Mouse (Mus musculus) testis, postnatal 14 days (tissue): ENCODE measurements around the gene Gramd4.
"Not testable (repeated sequence)": the region's sequence is repeated elsewhere in the genome, so short reads cannot be mapped to it uniquely, and the experiment has no call there.

ENCODE experiments used
- DNase-seq: peaks from one replicate; pipeline ENCODE4 v3.0.0; 2021; ENCODE audit warnings: low spot score

Gene Gramd4

DNA sequence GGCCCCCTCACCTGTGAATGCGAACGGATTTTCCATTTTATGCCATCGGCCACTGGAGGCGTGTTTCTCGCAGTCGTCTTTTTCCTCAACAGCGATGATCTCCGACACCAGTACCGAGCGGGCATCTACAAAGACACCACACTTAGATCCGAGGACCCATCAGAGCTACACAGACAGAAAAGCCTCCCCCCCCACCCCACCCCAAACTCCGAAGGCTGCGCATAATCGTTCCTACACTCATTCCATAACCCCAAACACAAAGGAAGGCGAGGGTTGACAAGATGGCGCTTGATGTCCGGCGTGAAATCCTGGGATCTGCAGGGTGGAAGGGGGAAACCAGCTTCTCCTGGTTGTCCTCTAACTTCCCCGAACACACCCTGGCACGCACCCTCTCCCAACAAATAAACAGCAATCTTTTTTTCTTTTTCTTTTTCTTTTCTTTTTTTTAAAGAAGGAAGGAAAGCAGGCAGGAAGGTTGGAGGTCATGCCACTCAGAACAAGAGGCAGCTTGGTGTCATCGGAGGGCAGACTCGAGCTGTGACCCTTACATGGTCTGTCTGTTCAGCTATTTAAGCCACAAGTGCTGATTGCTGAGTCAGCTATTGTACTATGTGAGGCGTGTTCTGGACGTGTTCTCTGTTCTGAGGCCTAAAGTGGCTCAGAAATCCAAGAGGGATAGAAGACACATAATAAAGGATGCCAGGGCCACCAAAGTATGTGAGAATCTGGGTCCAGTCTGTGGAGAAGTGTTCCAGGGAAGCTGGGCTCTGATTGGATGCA, 108.5 kb downstream of the Gramd4 start:
- peak; percentile 57 for DNase-seq

DNA sequence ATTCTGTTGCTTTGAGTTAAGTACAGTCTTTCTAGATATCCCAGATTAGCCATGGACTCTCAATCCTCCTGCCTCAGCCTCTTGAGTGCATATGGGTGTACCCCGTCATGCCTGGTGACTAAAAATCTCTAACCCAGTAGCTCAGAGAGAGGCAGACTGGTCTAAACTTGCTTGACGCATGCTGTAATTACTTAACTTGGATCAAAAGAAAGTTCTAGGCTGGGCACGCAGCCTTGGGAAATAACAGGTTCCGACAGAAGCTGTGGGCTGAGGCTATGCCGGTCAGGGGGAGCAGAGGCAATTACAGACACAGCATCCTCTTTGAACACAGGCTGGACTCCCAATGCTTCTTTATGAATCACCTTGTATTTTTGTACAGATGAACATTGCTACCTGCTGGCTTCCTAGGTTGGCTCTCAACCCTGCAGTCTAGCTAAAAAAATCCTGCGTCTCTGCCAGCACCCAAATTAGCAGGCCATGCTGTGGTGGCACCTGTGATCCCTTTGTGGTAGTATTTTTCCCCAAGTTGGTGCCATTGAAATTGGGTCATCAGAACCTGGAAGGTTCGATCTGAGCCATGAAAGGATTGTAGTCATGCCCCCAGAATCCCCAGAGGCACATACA, 109.6 kb downstream of the Gramd4 start:
- DNase-seq, result no peak

DNA sequence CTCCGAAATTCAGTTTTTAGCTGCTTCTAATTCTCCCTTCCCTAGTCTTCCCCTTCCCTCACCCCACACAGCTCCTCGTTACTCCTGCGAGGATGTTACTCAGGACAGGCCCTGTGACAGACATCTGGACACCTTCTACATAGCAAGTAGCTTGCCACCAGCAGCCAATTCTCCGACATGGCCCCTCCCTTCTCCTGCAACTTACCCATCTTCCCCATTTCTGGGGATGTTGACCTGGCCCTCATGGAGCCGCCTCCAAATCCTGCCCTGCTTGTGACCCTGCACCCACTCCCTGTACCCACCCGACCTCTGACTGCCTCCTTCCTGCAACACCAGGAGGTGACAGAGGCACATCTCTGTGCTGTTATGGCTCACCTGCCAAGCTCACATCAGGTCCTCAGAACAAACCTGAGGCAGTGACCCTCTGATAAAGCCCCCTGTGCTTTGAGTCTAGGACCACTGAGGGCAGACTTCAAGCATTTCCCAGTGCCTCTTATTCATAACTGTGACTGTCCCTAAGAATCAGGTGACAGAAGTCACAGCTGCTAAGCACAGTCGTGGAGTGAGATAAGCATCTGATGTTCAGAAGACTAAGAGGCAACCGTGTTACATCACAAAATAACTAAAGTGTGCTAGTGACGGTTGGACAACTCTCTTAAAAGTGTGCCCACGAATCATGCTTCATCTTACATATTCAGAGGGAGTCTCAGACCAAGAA, 110.5 kb downstream of the Gramd4 start:
- DNase-seq, result no peak

DNA sequence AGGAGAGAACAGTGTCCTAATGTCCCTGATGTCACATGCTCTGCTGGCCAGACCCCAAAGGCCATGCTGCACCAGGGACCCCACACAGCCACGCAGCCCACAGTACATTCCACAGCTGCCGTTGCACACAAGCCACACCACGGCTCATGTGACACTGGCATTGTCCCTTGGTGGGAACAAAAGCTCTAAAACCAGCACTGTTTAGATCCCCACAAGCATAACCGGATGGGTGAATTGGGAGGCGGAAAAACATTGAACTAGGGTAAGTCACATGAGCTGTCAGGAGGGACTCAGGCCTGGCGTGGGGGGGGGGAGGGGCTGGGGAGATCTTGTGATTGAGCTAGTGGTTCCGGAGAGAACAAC, 111.0 kb downstream of the Gramd4 start:
- DNase-seq, result no peak

DNA sequence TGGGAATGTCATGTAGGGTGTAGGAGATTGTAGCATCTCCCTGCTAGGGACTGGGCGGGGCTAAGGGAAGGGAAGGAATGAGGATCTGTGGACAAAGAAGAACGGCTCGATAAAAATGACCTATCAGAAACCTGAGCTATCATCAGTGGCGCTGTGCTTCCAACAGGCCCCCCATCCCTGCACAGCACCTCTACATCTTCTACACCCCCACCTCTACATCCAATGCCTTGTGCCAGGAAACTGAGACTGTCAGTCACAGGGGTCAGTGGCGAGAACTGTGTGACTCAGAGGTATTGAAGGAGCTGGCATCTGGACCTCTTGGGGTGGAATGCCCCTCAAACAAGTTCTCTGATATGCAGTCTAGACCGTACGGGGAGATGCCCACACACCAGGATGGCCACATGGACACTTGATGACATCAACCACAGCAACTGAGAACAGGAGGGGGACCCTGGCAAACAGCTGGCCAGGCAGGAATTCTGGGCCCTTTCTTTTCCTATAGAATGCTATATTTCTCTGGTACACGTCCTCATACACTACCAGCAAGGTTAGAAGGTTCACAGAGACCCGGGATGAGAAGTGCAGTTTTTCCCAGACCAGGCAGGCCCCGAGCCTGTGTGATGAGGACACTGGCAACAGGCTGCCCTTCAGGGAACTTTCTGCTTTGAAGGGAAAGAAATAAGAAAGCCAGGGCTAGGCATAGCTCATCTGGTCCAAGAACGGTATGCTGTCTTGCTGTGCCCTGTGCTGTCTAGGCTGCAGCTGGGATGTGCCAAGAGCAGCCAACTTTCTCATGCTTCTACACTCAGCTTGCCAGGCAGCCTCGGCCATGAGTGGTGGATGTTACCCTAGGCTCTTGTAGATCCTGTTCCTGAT, 111.7 kb downstream of the Gramd4 start:
- no peak for DNase-seq

DNA sequence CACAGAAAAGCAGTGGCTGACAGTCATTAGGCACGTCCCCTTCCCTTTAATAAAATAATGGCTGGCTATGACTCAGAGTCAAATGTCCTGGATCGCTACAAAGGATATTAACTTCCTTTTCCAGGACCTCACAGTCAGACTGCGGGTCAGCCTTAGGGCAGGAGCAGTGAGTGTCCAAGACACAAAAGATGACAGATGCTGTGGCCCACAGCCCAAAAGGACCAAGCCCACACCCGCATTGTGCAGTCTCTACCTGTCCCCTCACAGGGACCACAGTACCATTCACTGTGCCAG, 112.3 kb downstream of the Gramd4 start:
- no peak for DNase-seq

DNA sequence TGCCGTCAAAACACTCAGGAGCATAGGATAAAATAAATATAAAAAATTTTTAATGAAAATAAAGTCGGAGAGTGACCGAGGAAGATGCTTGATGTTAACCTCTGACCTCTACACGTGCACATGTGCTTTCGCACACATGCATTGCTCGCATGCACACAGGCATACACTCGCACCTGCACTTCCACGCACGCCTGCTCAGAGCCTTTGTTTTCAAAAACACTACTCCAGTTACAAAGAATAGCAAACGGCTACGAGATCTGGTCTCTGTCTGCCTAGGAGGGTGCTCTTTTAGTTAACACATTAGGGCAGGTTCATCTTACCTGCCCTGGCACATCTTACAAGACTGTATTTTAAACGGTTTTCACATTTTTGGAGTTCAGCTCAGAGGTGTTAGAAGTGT, 113.8 kb downstream of the Gramd4 start:
- DNase-seq, result no peak

DNA sequence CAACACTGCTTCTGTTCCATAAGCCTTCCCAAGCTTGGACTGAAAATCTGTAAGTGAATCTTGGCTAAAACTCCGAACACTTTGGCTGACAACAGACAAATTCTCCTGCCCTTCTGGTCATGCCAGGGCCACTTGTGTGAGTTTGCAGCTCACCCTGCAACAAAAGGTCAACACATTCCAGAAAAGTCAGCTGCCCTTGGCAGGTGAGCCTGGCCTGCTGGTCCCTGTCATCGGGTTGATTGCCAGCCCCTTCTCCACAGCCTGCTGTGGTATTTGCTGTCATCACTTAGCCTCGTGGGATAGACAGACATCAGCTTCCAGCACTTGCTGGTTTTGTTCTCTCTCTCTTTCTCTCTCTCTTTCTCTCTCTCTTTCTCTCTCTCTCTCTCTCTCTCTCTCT, 114.6 kb downstream of the Gramd4 start:
- no peak for DNase-seq

DNA sequence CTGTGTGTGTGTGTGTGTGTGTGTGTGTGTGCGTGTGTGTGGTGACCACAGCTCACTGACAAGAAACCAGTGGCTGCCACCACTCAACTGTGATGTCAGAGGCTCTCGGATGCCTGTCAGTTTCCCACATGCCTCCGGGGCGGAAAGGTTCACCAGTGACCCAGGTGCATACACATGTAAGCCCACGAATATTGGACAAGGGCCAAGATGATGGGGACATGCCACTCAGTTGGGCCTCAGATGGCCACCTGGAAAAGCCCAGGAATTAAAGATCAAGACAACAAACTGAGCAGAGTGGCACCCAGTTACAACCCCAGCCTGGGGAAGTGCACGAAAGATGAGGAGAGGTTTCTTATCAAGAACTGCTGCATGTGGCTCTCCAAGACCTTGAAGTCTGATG, 115.0 kb downstream of the Gramd4 start:
- no peak for DNase-seq

DNA sequence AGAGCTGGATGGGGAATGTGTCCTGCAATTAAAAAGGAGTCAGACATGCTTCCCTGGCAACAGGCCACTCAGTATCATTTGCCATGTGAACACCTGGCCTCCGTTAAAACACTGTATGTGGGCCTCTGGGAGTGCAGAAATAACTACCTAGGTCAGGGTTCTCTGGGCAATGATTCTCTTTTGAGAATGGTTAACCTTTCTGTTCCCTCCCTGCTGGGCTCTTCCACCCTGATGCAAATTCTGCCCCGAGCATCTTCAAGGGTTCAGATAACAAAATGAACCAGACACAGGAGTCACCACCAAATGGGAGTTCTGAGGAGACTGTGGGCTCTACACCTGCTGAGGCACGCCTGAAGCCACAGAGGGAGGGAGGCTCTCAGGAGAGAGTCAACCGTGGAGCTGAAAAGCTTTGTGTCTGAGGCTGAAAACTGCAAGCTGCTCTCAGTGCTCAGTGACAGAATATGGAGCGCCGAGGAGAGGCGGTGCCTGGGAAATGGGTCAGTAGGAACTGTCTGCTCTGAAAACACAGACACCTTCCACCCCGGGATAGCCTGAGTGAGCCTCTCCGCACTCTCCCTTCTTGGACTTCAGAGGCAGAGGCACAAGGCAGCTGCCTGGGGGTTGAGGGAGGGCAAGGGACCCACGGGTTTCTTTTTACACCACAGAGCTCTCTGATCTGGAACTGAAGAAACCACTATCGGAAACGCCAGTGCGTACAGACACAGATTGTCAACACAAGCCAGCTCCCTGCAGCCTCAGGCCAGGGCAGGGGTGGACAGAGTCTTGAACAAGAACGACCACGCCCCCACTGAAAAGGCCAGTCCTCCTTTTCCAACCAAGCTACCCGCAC, 115.9 kb downstream of the Gramd4 start:
- DNase-seq, result peak; percentile 33

DNA sequence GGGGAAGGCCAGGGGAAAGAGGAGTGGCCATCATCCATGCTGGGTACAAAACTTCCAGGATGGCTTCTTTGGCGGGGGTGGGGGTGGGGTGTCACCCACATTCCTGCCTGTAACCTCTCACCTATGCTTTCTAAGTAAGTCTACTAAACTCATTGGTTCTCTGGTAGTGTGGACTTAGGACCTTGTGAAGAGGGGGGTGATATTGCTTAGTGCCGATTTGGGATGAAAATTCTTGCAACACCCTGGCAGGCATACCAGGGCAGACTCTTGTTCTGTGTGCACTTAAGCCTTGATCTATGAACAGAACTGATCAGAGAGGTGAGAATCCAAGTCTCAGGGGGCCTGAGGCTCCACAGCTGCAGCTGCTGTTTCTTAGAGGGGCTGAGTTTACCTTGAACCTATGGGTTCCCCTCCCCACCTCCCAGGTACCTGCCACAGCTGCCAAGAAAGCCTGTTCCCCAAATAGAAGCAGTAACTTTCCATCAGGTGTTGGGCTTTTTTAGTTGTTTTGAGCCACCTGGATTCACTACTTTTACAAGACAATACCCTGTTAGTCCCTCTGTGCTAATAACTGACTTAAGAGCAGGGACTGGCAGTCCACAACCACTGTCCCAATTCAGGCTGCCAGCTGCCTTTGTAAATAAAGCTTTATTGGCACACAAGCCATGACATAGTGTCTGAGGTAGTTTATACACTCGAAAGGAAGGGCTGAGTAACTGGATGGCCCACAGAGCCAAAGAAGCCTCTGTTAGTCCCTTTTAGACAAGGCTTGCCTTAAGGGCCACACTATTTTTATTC, 118.0 kb downstream of the Gramd4 start:
- DNase-seq, result no peak

DNA sequence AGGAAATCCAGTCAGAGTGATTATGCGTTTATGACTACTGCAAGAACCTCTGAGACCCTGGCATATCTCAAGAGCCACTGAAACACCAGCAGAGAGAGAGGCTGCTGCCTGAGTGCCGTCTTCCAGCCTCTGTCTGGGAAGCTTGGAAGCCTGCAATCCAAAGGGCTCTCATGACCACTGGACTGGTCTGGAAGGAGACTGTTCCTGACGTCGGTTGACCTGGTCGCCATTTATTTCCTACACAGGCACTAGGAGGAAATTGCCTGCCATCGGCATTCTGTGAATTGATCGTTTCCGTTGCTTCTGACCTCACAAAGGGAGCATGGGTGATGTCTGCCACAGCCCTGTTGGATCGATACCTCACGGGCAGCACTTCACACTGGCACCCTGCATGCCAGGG, 118.7 kb downstream of the Gramd4 start:
- no peak for DNase-seq

DNA sequence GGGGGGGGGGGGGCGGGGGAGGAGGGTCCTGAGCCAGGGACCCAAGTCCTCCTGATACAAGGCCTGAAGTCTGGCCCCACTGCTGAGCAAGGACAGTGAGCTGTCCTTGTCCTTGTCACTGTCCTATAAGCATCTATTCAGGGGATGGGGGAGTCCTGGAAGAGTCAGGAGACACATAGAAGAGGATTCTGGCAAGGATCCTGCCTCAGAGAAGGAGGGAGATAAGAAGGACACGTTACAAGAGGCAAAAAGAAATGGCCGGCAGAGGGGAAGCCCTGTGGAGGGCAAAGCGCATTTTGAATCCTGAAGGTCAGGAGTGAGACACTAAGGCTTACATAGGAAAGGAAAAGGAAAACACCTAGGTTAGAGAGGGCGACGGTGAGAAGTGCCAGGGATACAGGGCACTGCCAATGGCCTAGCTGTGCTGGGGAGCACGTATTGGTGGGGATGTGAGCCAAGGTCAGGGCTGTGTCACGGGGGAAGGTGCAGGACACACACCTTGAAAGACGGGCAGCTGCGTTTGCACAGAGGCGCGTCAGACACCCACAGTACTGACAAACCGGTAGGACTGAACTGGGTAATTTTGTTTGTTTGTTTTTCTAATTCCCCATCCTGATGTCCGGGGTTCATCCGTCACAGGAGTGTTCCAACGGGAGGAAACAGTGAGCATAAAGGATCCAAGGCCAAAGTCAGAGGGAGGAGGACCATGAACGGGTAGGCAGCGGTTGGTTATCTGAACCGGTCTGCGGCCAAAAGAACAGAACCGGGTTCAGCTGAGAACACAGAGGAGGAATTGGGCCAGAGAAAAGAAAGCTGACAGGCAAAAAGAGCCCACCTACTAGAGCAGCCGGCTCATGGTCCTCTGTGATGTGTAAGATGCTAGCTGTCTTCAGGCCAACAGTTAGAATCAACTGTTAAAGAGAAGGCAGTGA, 119.5 kb downstream of the Gramd4 start:
- DNase-seq, result peak; percentile 74

DNA sequence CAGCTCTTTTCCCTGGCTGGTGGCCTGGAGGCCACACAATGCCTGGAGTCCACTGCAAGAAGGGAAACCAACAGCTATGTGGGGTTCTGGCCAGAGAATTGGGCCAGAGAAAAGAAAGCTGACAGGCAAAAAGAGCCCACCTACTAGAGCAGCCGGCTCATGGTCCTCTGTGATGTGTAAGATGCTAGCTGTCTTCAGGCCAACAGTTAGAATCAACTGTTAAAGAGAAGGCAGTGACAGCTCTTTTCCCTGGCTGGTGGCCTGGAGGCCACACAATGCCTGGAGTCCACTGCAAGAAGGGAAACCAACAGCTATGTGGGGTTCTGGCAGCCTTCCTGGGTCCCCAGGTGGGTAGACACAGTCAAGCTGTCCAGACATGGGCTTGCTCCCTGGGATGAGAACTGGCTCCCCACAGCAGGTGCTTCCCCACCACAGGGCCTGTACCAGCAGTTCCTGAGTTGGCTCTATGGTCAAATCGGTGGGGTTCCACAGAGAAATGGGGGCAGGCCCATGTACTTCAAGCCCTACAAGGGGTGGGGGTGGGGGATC, 120.3 kb downstream of the Gramd4 start:
- not testable (repeated sequence) for DNase-seq

DNA sequence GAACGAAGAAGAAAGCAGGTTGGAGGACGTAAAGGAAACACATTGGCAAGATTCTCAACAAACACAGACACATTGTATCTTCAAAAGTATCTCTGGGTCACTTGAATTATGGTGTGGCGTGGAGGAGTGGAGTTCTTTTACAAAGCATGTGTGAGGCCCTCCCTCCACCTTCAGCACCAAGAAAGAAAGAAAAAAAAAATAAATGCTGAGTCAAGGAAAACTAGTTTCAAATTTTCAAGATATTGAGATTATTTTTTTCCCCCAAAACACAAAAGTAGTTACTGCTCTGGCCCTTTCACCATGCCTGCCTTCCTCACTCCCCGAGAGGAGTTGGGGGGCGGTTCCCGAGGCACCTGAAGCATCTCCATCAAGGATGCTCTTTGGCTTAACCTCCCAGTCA, 121.1 kb downstream of the Gramd4 start:
- DNase-seq, result peak; percentile 69

DNA sequence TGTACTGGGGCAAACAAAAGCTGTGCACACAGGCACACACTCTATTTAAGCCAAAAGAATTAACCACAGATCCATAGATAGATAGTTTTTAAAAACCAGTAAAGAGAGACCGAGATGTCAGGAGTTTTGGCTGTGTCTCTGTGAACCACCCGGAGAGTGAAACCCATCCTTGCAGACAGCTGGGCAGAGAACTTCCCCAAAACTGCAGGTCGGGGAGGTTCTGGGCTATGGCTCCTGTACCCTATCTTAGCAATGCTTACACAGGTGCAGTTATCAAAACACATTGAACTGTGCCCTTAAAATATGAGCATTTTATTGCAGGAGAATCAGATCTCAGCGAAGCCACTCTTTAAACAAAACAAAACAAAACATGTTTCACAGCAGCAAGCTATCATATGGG, 122.9 kb downstream of the Gramd4 start:
- no peak for DNase-seq

DNA sequence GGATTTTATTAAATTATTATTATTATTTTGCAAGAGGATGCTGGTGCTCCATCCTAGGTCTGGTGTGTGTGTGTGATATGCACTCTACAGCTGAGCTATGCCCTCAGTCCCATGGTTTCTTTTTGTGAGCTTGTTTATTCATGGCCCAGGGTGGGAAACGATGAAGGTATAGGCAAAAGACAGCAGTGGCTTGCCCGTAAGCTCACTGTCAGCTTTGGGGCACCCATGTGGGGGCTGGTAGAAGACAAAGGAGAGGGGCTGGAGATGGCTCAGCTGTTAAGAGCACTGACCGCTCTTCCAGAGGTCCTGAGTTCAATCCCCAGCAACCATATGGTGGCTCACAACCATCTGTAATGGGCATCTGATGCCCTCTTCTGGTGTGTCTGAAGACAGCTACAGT, 123.8 kb downstream of the Gramd4 start:
- not testable (repeated sequence) for DNase-seq

DNA sequence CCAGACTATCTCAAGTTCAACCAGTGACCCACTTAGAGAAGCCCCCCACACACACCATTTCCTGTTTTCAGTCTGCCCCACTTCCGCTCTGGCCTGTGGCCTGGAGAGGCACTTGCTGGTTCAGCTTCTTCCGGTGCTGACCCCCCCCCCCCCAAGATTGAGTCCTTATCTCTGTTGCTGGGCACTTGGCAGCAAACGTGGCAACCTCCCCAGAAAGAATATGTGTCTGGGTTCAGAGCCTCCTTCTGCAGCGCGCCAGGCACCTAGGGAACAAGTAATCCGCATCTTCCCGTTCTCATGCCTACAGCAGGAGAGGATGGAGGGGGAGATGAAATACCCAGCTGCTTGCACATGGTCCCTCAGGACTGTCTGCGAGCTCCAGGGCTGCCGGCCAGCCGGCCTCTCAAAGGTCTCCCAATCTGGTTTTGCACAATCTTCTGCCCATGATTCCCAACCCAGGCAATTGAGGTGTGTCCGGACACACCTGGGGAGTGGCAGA, 124.5 kb downstream of the Gramd4 start:
- DNase-seq, result no peak

DNA sequence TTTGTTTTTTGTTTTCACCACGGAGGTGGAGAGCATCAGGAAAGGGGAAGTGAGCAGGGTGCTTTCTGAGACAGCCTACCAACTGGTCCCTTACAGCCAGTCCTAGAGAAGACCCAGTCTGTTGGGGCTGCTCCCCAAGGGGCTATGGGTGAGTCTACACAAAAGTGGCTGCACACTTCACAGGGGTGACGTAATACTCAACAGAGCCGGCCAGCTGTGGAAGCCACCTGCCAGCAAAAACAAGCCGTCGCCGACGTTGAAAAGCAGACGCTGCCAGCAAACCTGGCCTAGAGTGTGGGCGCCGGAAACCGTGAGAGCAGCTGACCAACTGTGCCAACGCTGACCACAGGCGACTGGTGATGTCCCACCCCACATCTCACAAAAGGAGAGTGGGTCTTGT, 125.2 kb downstream of the Gramd4 start:
- DNase-seq, result no peak
